Mouse (Mus musculus): ENCODE results near the gene Scd4. TPM values are rescaled to one million over a fixed set of nuclear protein-coding genes. Genes with fewer than 3 reads are reported as not detected.
A peak's percentile ranks its signal among the peaks of the same experiment; 100 is the strongest.
"Not testable (repeated sequence)": the region's sequence is repeated elsewhere in the genome, so short reads cannot be mapped to it uniquely, and the experiment has no call there.

Gene Scd4
- polyA plus RNA-seq, 1 experiment from 2014 or later = 0.25 TPM

DNA sequence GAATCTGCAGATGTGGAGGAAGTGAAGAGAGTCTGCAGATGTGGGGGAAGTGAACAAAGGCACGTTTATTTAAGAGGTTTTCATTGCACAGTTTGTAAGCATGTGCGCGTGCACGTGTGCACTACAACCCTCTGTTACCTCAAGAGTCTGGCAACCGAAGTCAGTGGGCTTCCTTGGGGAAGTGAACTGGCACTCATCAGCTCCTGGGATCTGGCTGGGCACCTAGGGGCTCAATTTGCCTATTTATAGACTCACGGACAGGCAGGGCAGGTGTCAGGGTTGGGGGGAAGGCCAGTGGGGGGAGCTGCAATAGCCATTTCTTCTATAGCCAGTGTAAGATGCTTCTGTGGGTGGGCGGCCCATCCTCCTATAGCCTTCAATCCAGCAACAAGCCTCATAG lies 18.9 kb downstream of the Scd4 start:
- Histone ChIP-seq H3K4me1 (replicated peaks; ENCODE audit: control insufficient read depth, insufficient read depth, low read length) (no peaks in the 10 kb centered on the region), H3K4me2 (replicated peaks) (no peak overlapping the region), H3K27ac (no peak overlapping the region), H3K27me3 (ENCODE audit: control insufficient read depth, insufficient read depth, low read length) (no peaks in the 10 kb centered on the region), H3K9ac (no peak overlapping the region), H3K9me3 (ENCODE audit: control insufficient read depth, low read length) (no peaks in the 10 kb centered on the region), H3K36me3 (replicated peaks; ENCODE audit: control insufficient read depth, insufficient read depth) (no peaks in the 10 kb centered on the region), H3K4me3 (replicated peaks; ENCODE audit: low read length) (no peak overlapping the region)
- ATAC-seq (ENCODE audit: low FRiP score) (no peak), DNase-seq (ENCODE audit: low spot score) (no peak)
- WGBS = 81% methylated on average over 7 of the region's 7 CpGs

DNA sequence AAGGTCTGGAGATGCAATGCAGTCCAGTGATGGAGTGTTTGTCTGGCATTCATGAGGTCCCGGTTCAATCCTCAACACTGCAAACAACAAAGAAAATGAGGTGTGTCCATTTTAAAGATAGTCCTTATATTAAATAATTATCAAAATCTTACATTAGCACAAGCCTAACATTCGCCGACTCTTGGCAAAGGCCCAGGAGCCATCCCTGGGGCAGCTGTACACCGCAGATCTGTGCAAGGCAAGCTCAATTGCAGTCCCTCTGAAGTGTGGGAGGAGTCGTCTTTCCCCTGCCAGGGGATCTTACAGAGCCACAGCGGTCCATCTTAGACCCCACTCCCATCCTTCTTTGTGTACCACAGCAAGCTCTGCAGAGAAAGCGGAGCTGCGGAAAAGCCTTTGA lies 25.8 kb downstream of the Scd4 start:
- DNase-seq (ENCODE audit: low spot score) (no peak), ATAC-seq (ENCODE audit: low FRiP score) (no peak)
- WGBS = 44% methylated on average over 8 of the region's 8 CpGs
- no peak overlapping the region for H3K27ac ChIP-seq
- no peak overlapping the region for H3K9ac ChIP-seq
- H3K4me3 ChIP-seq (replicated peaks; ENCODE audit: low read length) = no peak overlapping the region
- H3K36me3 ChIP-seq (replicated peaks; ENCODE audit: control insufficient read depth, insufficient read depth) = no peaks in the 10 kb centered on the region
- no peaks in the 10 kb centered on the region for H3K4me1 ChIP-seq (replicated peaks; ENCODE audit: control insufficient read depth, insufficient read depth, low read length)
- H3K4me2 ChIP-seq (replicated peaks) = no peak overlapping the region
- H3K27me3 ChIP-seq (ENCODE audit: control insufficient read depth, insufficient read depth, low read length) = no peaks in the 10 kb centered on the region
- no peaks in the 10 kb centered on the region for H3K9me3 ChIP-seq (ENCODE audit: control insufficient read depth, low read length)

- H3K27ac ChIP-seq = no peak overlapping the region
- no peak for ATAC-seq (ENCODE audit: low FRiP score)
- no peaks in the 10 kb centered on the region for H3K36me3 ChIP-seq (replicated peaks; ENCODE audit: control insufficient read depth, insufficient read depth)
- H3K9me3 ChIP-seq (ENCODE audit: control insufficient read depth, low read length) = no peaks in the 10 kb centered on the region
- H3K27me3 ChIP-seq (ENCODE audit: control insufficient read depth, insufficient read depth, low read length) = no peaks in the 10 kb centered on the region
- no peak overlapping the region for H3K4me3 ChIP-seq (replicated peaks; ENCODE audit: low read length)
- no peaks in the 10 kb centered on the region for H3K4me1 ChIP-seq (replicated peaks; ENCODE audit: control insufficient read depth, insufficient read depth, low read length)
- 28% methylated on average over 13 of the region's 13 CpGs for WGBS
- H3K4me2 ChIP-seq (replicated peaks) = no peak overlapping the region
- peak; percentile 71 for DNase-seq (ENCODE audit: low spot score)
- no peak overlapping the region for H3K9ac ChIP-seq
Measured at GRCm38 (mm10) chr19:44363529-44363928, 30.6 kb downstream of the Scd4 start.

GRCm38 (mm10) chr19:44364029-44364428 lies 31.1 kb downstream of the Scd4 start:
- ATAC-seq (ENCODE audit: low FRiP score) = no peak
- H3K27me3 ChIP-seq (ENCODE audit: control insufficient read depth, insufficient read depth, low read length) = no peaks in the 10 kb centered on the region
- WGBS = 85% methylated on average over 8 of the region's 8 CpGs
- no peak for DNase-seq (ENCODE audit: low spot score)
- no peak overlapping the region for H3K27ac ChIP-seq
- H3K9me3 ChIP-seq (ENCODE audit: control insufficient read depth, low read length) = no peaks in the 10 kb centered on the region
- no peaks in the 10 kb centered on the region for H3K4me1 ChIP-seq (replicated peaks; ENCODE audit: control insufficient read depth, insufficient read depth, low read length)
- no peak overlapping the region for H3K4me2 ChIP-seq (replicated peaks)
- H3K4me3 ChIP-seq (replicated peaks; ENCODE audit: low read length) = no peak overlapping the region
- no peaks in the 10 kb centered on the region for H3K36me3 ChIP-seq (replicated peaks; ENCODE audit: control insufficient read depth, insufficient read depth)
- no peak overlapping the region for H3K9ac ChIP-seq

DNA sequence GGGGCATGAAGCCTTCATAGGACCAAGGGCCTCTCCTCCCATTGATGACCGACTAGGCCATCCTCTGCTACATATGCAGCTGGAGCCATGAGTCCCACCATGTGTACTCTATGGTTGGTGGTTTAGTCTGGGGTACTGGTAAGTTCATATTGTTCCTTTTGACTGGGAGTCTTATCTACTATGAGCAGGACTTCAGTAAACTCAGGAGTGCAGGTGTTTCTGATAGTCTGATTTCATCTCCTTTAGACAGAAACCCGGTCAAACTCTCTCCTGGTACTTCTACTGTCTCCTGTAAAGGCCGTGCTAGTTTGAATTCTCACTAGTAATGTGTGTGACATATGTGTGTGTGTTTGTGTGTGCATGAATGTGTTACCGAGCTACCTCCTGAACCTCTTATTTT lies 32.8 kb downstream of the Scd4 start:
- Histone ChIP-seq H3K4me3 (replicated peaks; ENCODE audit: low read length) (no peak overlapping the region), H3K36me3 (replicated peaks; ENCODE audit: control insufficient read depth, insufficient read depth) (no peaks in the 10 kb centered on the region), H3K4me2 (replicated peaks) (no peak overlapping the region), H3K4me1 (replicated peaks; ENCODE audit: control insufficient read depth, insufficient read depth, low read length) (no peaks in the 10 kb centered on the region), H3K9me3 (ENCODE audit: control insufficient read depth, low read length) (no peaks in the 10 kb centered on the region), H3K9ac (no peak overlapping the region), H3K27me3 (ENCODE audit: control insufficient read depth, insufficient read depth, low read length) (no peaks in the 10 kb centered on the region), H3K27ac (no peak overlapping the region)
- DNase-seq (ENCODE audit: low spot score) (no peak), ATAC-seq (ENCODE audit: low FRiP score) (no peak)
- 89% methylated on average over 4 of the region's 4 CpGs for WGBS

DNA sequence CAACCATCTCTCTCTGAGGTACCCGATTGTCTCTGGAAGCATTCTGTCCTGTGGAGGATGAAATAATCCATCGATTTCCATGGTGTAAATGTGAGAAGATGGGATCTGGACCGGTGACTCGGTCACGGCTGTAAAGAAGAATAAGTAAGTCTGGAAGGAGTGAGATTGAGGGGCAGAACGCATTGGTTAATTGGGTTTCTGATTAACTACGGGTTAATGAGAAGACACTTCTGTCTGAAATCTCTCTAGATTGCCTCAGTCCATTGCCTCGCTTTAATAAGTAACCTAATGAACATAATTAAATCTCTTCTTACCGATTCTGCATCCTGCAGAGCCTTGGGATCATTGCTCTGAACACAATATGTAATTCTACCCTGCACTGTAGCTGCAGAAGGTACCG lies 34.2 kb downstream of the Scd4 start:
- WGBS = 49% methylated on average over 10 of the region's 10 CpGs
- H3K36me3 ChIP-seq (replicated peaks; ENCODE audit: control insufficient read depth, insufficient read depth); H3K4me1 ChIP-seq (replicated peaks; ENCODE audit: control insufficient read depth, insufficient read depth, low read length); ATAC-seq (ENCODE audit: low FRiP score); H3K4me3 ChIP-seq (replicated peaks; ENCODE audit: low read length); H3K4me2 ChIP-seq (replicated peaks); H3K27me3 ChIP-seq (ENCODE audit: control insufficient read depth, insufficient read depth, low read length); DNase-seq (ENCODE audit: low spot score); H3K9ac ChIP-seq; H3K27ac ChIP-seq; H3K9me3 ChIP-seq (ENCODE audit: control insufficient read depth, low read length): not testable (repeated sequence)

DNA sequence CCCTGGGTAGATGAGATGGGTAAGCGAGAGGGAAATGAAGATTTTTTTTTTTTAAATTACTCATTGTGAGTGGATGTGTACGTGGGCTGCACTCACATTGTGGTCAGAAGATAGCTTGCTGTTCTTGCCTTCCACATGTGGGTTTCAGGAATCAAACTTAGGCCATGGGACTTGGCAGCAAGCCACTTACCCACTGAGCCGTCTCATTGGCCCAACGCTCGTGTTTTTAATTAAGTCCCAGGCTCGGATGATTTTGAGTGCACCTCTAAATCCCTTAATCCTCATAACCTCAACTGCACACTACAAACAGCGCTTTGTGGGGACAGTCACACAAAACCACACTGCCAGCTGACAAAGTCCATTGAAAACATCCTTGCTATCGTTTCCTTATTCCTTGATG lies 36.5 kb downstream of the Scd4 start:
- Histone ChIP-seq H3K4me2 (replicated peaks) (no peak overlapping the region), H3K9me3 (ENCODE audit: control insufficient read depth, low read length) (no peaks in the 10 kb centered on the region), H3K27ac (no peak overlapping the region), H3K4me1 (replicated peaks; ENCODE audit: control insufficient read depth, insufficient read depth, low read length) (no peaks in the 10 kb centered on the region), H3K36me3 (replicated peaks; ENCODE audit: control insufficient read depth, insufficient read depth) (no peaks in the 10 kb centered on the region), H3K27me3 (ENCODE audit: control insufficient read depth, insufficient read depth, low read length) (no peaks in the 10 kb centered on the region), H3K9ac (no peak overlapping the region), H3K4me3 (replicated peaks; ENCODE audit: low read length) (no peak overlapping the region)
- 74% methylated on average over 8 of the region's 8 CpGs for WGBS
- DNase-seq (ENCODE audit: low spot score) (no peak), ATAC-seq (ENCODE audit: low FRiP score) (no peak)

DNA sequence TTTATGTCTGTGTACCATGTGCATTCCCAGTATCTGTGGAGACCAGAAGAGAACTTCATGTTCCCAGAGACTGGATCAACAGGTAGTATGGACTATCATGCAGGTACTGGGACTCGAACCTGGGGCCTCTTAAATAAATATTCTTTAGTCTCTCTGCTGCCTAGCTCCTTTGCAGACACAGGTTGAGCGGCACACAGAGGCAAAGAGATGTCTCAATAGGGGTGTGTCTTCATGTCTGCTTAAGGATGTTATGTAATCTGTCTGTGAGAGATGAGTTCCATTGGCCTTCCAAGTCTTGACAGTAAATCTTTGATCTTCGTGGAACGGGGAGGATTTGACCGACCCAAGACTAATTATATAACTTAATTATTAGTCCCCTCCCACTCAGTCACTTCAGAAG lies 37.3 kb downstream of the Scd4 start:
- Histone ChIP-seq H3K9me3 (ENCODE audit: control insufficient read depth, low read length) (no peaks in the 10 kb centered on the region), H3K36me3 (replicated peaks; ENCODE audit: control insufficient read depth, insufficient read depth) (no peaks in the 10 kb centered on the region), H3K9ac (no peak overlapping the region), H3K4me1 (replicated peaks; ENCODE audit: control insufficient read depth, insufficient read depth, low read length) (no peaks in the 10 kb centered on the region), H3K27ac (no peak overlapping the region), H3K27me3 (ENCODE audit: control insufficient read depth, insufficient read depth, low read length) (no peaks in the 10 kb centered on the region), H3K4me3 (replicated peaks; ENCODE audit: low read length) (no peak overlapping the region), H3K4me2 (replicated peaks) (no peak overlapping the region)
- WGBS = 81% methylated on average over 5 of the region's 5 CpGs
- DNase-seq (ENCODE audit: low spot score) (no peak), ATAC-seq (ENCODE audit: low FRiP score) (no peak)

- no peaks in the 10 kb centered on the region for H3K27me3 ChIP-seq (ENCODE audit: control insufficient read depth, insufficient read depth, low read length)
- H3K4me2 ChIP-seq (replicated peaks) = no peak overlapping the region
- WGBS = 20% methylated on average over 6 of the region's 6 CpGs
- no peaks in the 10 kb centered on the region for H3K9me3 ChIP-seq (ENCODE audit: control insufficient read depth, low read length)
- H3K9ac ChIP-seq = no peak overlapping the region
- DNase-seq (ENCODE audit: low spot score) (peak; percentile 66), ATAC-seq (ENCODE audit: low FRiP score) (no peak)
- H3K36me3 ChIP-seq (replicated peaks; ENCODE audit: control insufficient read depth, insufficient read depth) = no peaks in the 10 kb centered on the region
- H3K27ac ChIP-seq = no peak overlapping the region
- no peaks in the 10 kb centered on the region for H3K4me1 ChIP-seq (replicated peaks; ENCODE audit: control insufficient read depth, insufficient read depth, low read length)
- H3K4me3 ChIP-seq (replicated peaks; ENCODE audit: low read length) = no peak overlapping the region
Measured at GRCm38 (mm10) chr19:44372969-44373368, 40.1 kb downstream of the Scd4 start.

- H3K4me3 ChIP-seq (replicated peaks; ENCODE audit: low read length) = no peak overlapping the region
- H3K36me3 ChIP-seq (replicated peaks; ENCODE audit: control insufficient read depth, insufficient read depth) = no peaks in the 10 kb centered on the region
- no peaks in the 10 kb centered on the region for H3K27me3 ChIP-seq (ENCODE audit: control insufficient read depth, insufficient read depth, low read length)
- no peaks in the 10 kb centered on the region for H3K9me3 ChIP-seq (ENCODE audit: control insufficient read depth, low read length)
- 18% methylated on average over 3 of the region's 3 CpGs for WGBS
- H3K4me2 ChIP-seq (replicated peaks) = no peak overlapping the region
- no peak for DNase-seq (ENCODE audit: low spot score)
- H3K4me1 ChIP-seq (replicated peaks; ENCODE audit: control insufficient read depth, insufficient read depth, low read length) = no peaks in the 10 kb centered on the region
- no peak overlapping the region for H3K27ac ChIP-seq
- no peak overlapping the region for H3K9ac ChIP-seq
- no peak for ATAC-seq (ENCODE audit: low FRiP score)
Measured at GRCm38 (mm10) chr19:44376511-44376951, 43.6 kb downstream of the Scd4 start.
